Mouse (Mus musculus) mature B cell (primary cell): ENCODE results near the gene Epas1.

Source experiments
- in situ Hi-C: fragments of 300-500 bp; cut with MboI; formaldehyde crosslinking; loops from 2 replicates; pipeline ENCODE4 v1.14.3; 2019

Epas1 gene

GRCm38 (mm10) chr17:86753130-86753821 is at the start of gene Epas1:
Epas1 (plus strand) TSS chr17:86753700.
- in situ Hi-C loops = no loop called here

GRCm38 (mm10) chr17:86705236-86705635 is 48.3 kb upstream of the Epas1 start:
- in situ Hi-C loops = no loop called here

GRCm38 (mm10) chr17:86706467-86706866 is 47.0 kb upstream of the Epas1 start:
- in situ Hi-C loops = no loop called here

GRCm38 (mm10) chr17:86709803-86710202 is 43.7 kb upstream of the Epas1 start:
- in situ Hi-C loops = no loop called here

- in situ Hi-C loops = no loop called here
Measured at GRCm38 (mm10) chr17:86710379-86710778, 43.1 kb upstream of the Epas1 start.

GRCm38 (mm10) chr17:86711949-86712348 is 41.6 kb upstream of the Epas1 start:
- in situ Hi-C loops = no loop called here

- in situ Hi-C loops = no loop called here
Measured at GRCm38 (mm10) chr17:86712601-86713000, 40.9 kb upstream of the Epas1 start.

- in situ Hi-C loops = no loop called here
Measured at GRCm38 (mm10) chr17:86713591-86713990, 39.9 kb upstream of the Epas1 start.

GRCm38 (mm10) chr17:86724786-86725415 is 28.6 kb upstream of the Epas1 start:
- in situ Hi-C loops = no loop called here

- in situ Hi-C loops = no loop called here
Measured at GRCm38 (mm10) chr17:86726480-86726879, 27.0 kb upstream of the Epas1 start.

GRCm38 (mm10) chr17:86727031-86727430 is 26.5 kb upstream of the Epas1 start:
- in situ Hi-C loops = no loop called here

- in situ Hi-C loops = no loop called here
Measured at GRCm38 (mm10) chr17:86731273-86731672, 22.2 kb upstream of the Epas1 start.

GRCm38 (mm10) chr17:86732024-86732423 is 21.5 kb upstream of the Epas1 start:
- in situ Hi-C loops = no loop called here

- in situ Hi-C loops = no loop called here
Measured at GRCm38 (mm10) chr17:86732522-86732921, 21.0 kb upstream of the Epas1 start.

- in situ Hi-C loops = no loop called here
Measured at GRCm38 (mm10) chr17:86733644-86734043, 19.9 kb upstream of the Epas1 start.

- in situ Hi-C loops = no loop called here
Measured at GRCm38 (mm10) chr17:86738477-86738876, 15.0 kb upstream of the Epas1 start.

- in situ Hi-C loops = no loop called here
Measured at GRCm38 (mm10) chr17:86743351-86743941, 10.1 kb upstream of the Epas1 start.

- in situ Hi-C loops = no loop called here
Measured at GRCm38 (mm10) chr17:86744943-86745342, 8.6 kb upstream of the Epas1 start.

- in situ Hi-C loops = no loop called here
Measured at GRCm38 (mm10) chr17:86751373-86751871, 2.1 kb upstream of the Epas1 start.

- in situ Hi-C loops = no loop called here
Measured at GRCm38 (mm10) chr17:86753931-86754805, 668 bp downstream of the Epas1 start.

GRCm38 (mm10) chr17:86754806-86755571 is 1.5 kb downstream of the Epas1 start:
- in situ Hi-C loops = no loop called here
